Mouse (Mus musculus) urinary bladder, adult 18-20 months (tissue): ENCODE results near the gene Zfp113.
"Not testable (repeated sequence)": the region's sequence is repeated elsewhere in the genome, so short reads cannot be mapped to it uniquely, and the experiment has no call there.

Experiments used
- DNase-seq, 2 experiments: peaks; one replicate each; pipeline ENCODE4 v3.0.0; 2022; ENCODE audit warnings: low spot score in 2 of 2, mixed read lengths in 2 of 2

Zfp113 gene

GRCm38 (mm10) chr5:138137935-138138549, 17.5 kb downstream of the Zfp113 start:
- no peak for DNase-seq

- DNase-seq, result no peak
These were observed 18.3 kb downstream of the Zfp113 start for GRCm38 (mm10) chr5:138137257-138137656.

- DNase-seq, result no peak
These were observed 23.0 kb downstream of the Zfp113 start for GRCm38 (mm10) chr5:138132425-138133064.

- no peak for DNase-seq
These were observed 37.5 kb downstream of the Zfp113 start for GRCm38 (mm10) chr5:138118041-138118440.

- DNase-seq, result no peak
These were observed 38.1 kb downstream of the Zfp113 start for GRCm38 (mm10) chr5:138117199-138118015.

- DNase-seq, result peak; percentile 88 to 89
These were observed 39.0 kb downstream of the Zfp113 start, which contains the start of gene Zscan21 for GRCm38 (mm10) chr5:138116255-138117198. Gene Zscan21, plus strand, starts transcription at chr5:138116903.

GRCm38 (mm10) chr5:138109847-138110396, 45.6 kb downstream of the Zfp113 start:
- not testable (repeated sequence) for DNase-seq

- DNase-seq, result no peak
These were observed 48.4 kb downstream of the Zfp113 start for GRCm38 (mm10) chr5:138107130-138107529.

- no peak for DNase-seq
These were observed 50.6 kb downstream of the Zfp113 start for GRCm38 (mm10) chr5:138104976-138105375.

GRCm38 (mm10) chr5:138094474-138094873, 61.1 kb downstream of the Zfp113 start:
- DNase-seq, result no peak

- no peak for DNase-seq
These were observed 62.8 kb downstream of the Zfp113 start for GRCm38 (mm10) chr5:138092771-138093170.

- DNase-seq, result no peak
These were observed 64.8 kb downstream of the Zfp113 start for GRCm38 (mm10) chr5:138090737-138091136.

GRCm38 (mm10) chr5:138090271-138090670, 65.3 kb downstream of the Zfp113 start:
- no peak for DNase-seq
